Mouse (Mus musculus): Measurements from ENCODE around the gene Sh3glb2. TPM values are rescaled to one million over a fixed set of nuclear protein-coding genes. Genes with fewer than 3 reads are reported as not detected.

Sh3glb2 gene
- polyA plus RNA-seq, 1 experiment from 2014 or later = 102 TPM

DNA sequence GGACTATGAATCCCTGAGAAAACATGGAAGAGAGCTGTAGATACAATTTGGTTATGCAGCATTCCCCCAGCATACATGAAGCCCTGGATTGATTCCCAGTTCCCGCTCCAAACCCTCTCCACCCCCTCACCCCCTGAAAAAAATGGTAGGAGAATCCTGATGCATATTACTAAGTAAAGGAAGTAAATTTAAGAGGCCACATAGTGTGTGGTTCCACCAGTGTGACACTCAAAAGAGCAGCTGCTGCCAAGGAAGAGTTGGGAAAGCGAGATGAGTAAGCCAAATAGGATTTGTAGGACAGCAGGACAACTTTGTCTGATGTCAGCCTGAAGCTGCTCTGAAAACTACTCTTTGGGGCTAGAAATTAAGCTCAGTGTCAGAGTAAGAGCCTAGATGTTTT is 47.7 kb downstream of the Sh3glb2 start:
- CTCF ChIA-PET = interaction anchor here (0.7 kb wide), 1 partner anchor 15 kb away, joined by 4 read pairs; no protein-coding TSS in a partner anchor
- in situ Hi-C loops (cut with MboI; ENCODE audit: low pct_unique_long_range_greater_than_20kb) = no loop called here
- ATAC-seq = no peak

DNA sequence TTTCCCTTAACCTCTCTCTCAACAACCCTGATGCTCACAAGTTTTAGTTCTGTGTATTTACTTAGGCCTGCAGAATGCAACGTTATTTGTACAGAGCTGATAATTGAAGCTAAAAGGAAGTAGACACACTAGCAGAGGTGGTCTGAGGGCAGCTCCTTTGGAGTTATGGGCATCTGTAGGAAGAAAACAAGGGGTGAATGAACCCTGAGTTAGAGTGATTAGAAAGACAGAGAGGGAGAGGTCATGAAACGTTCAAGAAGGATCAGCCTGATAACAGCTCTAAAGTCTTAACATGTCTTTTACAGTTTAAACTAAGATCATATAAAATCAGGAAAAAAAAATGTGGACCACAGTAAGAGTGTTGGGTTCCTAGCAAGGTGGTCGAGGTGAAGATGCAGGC is 49.8 kb downstream of the Sh3glb2 start:
- no peak for DNase-seq (ENCODE audit: low read depth, low spot score)
- no peak for ATAC-seq
- no peak for TF ChIP-seq CTCF (IDR thresholded peaks at IDR 0.05)
- H3K27me3 ChIP-seq = no peaks in the 10 kb centered on the region
- ChIA-PET POLR2A (no interaction called here), CTCF (interaction anchor here (1.8 kb wide), 1 partner anchor 18 kb away, joined by 4 read pairs; no protein-coding TSS in a partner anchor)
- in situ Hi-C loops (cut with MboI; ENCODE audit: low pct_unique_long_range_greater_than_20kb) = no loop called here

More for the DNA sequence above, 47.7 kb downstream of the Sh3glb2 start:
- DNase-seq (ENCODE audit: low read depth, low spot score) = no peak
- H3K27me3 ChIP-seq = no peaks in the 10 kb centered on the region
- no peak for TF ChIP-seq CTCF (IDR thresholded peaks at IDR 0.05)
- POLR2A ChIA-PET = no interaction called here

DNA sequence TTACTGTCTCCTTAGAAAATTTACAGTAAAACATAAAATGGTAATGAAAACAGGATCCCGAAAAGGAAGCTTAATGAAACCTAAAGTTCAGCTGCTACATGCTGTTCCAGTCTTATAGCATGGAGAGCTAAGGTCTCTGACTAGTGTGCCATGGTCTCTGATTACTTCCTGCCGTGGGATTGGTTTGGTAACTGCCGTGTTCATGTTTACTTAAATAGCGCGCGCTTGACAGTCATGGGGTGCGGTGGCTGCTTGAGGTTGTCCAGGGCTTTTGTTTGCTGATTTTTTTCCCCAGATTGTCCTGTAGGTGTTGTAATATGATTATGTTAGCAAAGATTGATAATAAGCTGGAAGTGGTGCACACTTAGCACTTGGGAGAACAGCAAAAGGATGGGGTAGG is 53.0 kb downstream of the Sh3glb2 start:
- POLR2A ChIA-PET = no interaction called here
- no peak for TF ChIP-seq CTCF (IDR thresholded peaks at IDR 0.05)
- no peak for ATAC-seq
- in situ Hi-C loops (cut with MboI; ENCODE audit: low pct_unique_long_range_greater_than_20kb) = no loop called here
- CTCF ChIA-PET = interaction anchor here (1.9 kb wide), 1 partner anchor 10 kb away, joined by 4 read pairs; no protein-coding TSS in a partner anchor
- DNase-seq (ENCODE audit: low read depth, low spot score) = no peak
- H3K27me3 ChIP-seq = no peaks in the 10 kb centered on the region

DNA sequence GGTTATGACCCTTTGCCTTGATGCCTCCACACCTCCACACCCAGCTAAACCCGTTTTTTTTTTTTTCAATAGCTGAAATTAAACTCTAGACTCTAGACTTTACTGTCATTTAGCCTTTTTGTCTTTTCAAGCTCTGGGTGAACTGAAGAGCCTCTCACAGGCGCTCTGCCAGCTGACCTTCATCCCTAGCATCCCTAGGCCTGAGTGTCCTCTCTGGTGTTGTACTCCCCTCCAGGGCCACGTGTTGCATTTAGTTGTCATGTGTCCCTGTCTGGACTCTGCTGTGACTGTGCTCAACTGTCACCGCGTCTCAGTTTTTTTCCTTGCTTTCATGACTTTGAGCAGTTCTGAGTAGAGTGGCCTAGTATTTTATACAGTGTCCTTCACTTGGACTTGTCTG is 59.2 kb downstream of the Sh3glb2 start:
- in situ Hi-C loops (cut with MboI; ENCODE audit: low pct_unique_long_range_greater_than_20kb) = no loop called here
- no peak for TF ChIP-seq CTCF (IDR thresholded peaks at IDR 0.05)
- ChIA-PET POLR2A (no interaction called here), CTCF (no interaction called here)
- no peak for ATAC-seq
- DNase-seq (ENCODE audit: low read depth, low spot score) = no peak
- H3K27me3 ChIP-seq = no peaks in the 10 kb centered on the region

DNA sequence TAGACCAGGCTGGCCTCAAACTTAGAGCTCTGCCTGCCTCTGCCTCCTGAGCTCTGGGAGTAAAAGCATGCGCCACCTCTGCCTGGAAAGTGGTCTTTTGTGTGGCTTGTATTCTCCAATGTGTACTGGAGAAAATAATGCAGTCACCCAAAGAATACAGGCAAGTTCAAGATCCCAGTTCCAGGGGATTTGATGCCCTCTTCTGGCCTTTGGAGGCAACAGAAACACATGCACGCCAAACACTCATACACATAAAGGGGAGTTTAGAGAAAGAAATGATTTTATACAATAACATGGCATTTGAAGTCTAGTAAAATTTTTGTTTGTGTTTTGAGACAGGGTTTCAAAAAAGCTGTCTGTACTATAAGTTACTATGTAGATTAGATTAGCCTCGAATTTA is 59.6 kb downstream of the Sh3glb2 start:
- CTCF ChIA-PET = no interaction called here
- POLR2A ChIA-PET = interaction anchor here (0.6 kb wide), 1 partner anchor 30 kb away, joined by 6 read pairs; no protein-coding TSS in a partner anchor
- peak; percentile 60 for TF ChIP-seq CTCF (IDR thresholded peaks at IDR 0.05)
- H3K27me3 ChIP-seq = no peaks in the 10 kb centered on the region
- ATAC-seq (no peak), DNase-seq (ENCODE audit: low read depth, low spot score) (no peak)
- in situ Hi-C loops (cut with MboI; ENCODE audit: low pct_unique_long_range_greater_than_20kb) = no loop called here

Other genes starting within 250 kb of the Sh3glb2 start
- 26.5 TPM for gene Zer1, start 234.8 kb downstream of the Sh3glb2 start, polyA plus RNA-seq (2021)
- gene Tbc1d13, start 225.6 kb downstream of the Sh3glb2 start, polyA plus RNA-seq (2021) = 37.9 TPM
- gene Endog, start 187.8 kb downstream of the Sh3glb2 start, polyA plus RNA-seq (2021) = 19.2 TPM
- gene Spout1, start 180.9 kb downstream of the Sh3glb2 start, polyA plus RNA-seq (2021) = 31.6 TPM
- gene Kyat1, start 153.5 kb downstream of the Sh3glb2 start, polyA plus RNA-seq (2021) = 14.8 TPM
- 19.3 TPM for gene Lrrc8a, start 121.6 kb downstream of the Sh3glb2 start, polyA plus RNA-seq (2021)
- 2.1 TPM for gene Gm28035, start 118.8 kb downstream of the Sh3glb2 start, polyA plus RNA-seq (2021)
- gene Phyhd1, start 93.1 kb downstream of the Sh3glb2 start, polyA plus RNA-seq (2021) = 22.4 TPM
- not detected for gene Gm28038, start 78.3 kb downstream of the Sh3glb2 start, polyA plus RNA-seq (2021)
- gene Dolk, start 73.0 kb downstream of the Sh3glb2 start, polyA plus RNA-seq (2021) = 24.0 TPM
- 36.7 TPM for gene Nup188, start 72.9 kb downstream of the Sh3glb2 start, polyA plus RNA-seq (2021)
- 43.3 TPM for gene Miga2, start 4.9 kb upstream of the Sh3glb2 start, polyA plus RNA-seq (2021)
- 15.4 TPM for gene Dolpp1, start 32.9 kb upstream of the Sh3glb2 start, polyA plus RNA-seq (2021)
- gene Crat, start 56.5 kb upstream of the Sh3glb2 start, polyA plus RNA-seq (2021) = 86.1 TPM
- 165 TPM for gene Ptpa, start 56.7 kb upstream of the Sh3glb2 start, polyA plus RNA-seq (2021)
- 70.7 TPM for gene Ier5l, start 114.9 kb upstream of the Sh3glb2 start, polyA plus RNA-seq (2021)
- gene Cstad, start 235.7 kb upstream of the Sh3glb2 start, polyA plus RNA-seq (2021) = 2.3 TPM